10 mouse cellular contexts compared by ENCODE assay signal in genomic region chr11:80287150-80287549, GRCm38 (mm10). TPM values are rescaled to one million over a fixed set of nuclear protein-coding genes. Genes with fewer than 3 reads are reported as not detected.
A peak's percentile ranks its signal among the peaks of the same experiment; 100 is the strongest.
DNase-seq lines count a peak whose midpoint lies in the region; ATAC-seq and TF ChIP-seq lines count a peak whose summit lies in the region.
"Had no signal": no experiment of that assay in that cellular context is flagged by ENCODE, and none has a peak within 500 bp of the region (broad histone marks: within the 10 kb centered on the region; RNA-seq: fewer than 3 reads in every experiment).

No protein-coding gene starts in this region.

- no peaks in the 10 kb centered on the region for H3K27me3 ChIP-seq in kidney, embryonic 16.5 days (ENCODE audit: insufficient read depth, low read length)
- H3K27me3 ChIP-seq in hindbrain, embryonic 15.5 days = no peaks in the 10 kb centered on the region
- H3K27me3 ChIP-seq in limb, embryonic 14.5 days (ENCODE audit: control insufficient read depth, insufficient read depth, low read length) = no peaks in the 10 kb centered on the region
- H3K27me3 ChIP-seq: neural tube, embryonic 13.5 days had no signal

- H3K4me2 ChIP-seq in kidney, embryonic 16.5 days (replicated peaks; ENCODE audit: low read depth, low read length) = no peak overlapping the region
- H3K4me2 ChIP-seq in hindbrain, embryonic 15.5 days = no peak overlapping the region
- H3K4me2 ChIP-seq in limb, embryonic 14.5 days (replicated peaks; ENCODE audit: low read depth, low read length, severe bottlenecking) = no peak overlapping the region
- H3K4me2 ChIP-seq: neural tube, embryonic 13.5 days had no signal

- TF ChIP-seq CTCF in cortical plate, adult 2 months (IDR thresholded peaks at IDR 0.05; ENCODE audit: extremely low read depth, insufficient read depth, low read length) = peak; percentile 90

- ATAC-seq in kidney, embryonic 16.5 days (ENCODE audit: low FRiP score, low TSS enrichment) = no peak
- ATAC-seq in hindbrain, embryonic 15.5 days (ENCODE audit: low FRiP score, low read depth) = no peak
- no peak for ATAC-seq in limb, embryonic 14.5 days (ENCODE audit: low FRiP score, low read depth)

- H3K4me3 ChIP-seq in kidney, embryonic 16.5 days (ENCODE audit: low read length) = no peak overlapping the region
- no peak overlapping the region for H3K4me3 ChIP-seq in cortical plate, adult 2 months (ENCODE audit: insufficient read depth, low read length)
- H3K4me3 ChIP-seq in hindbrain, embryonic 15.5 days = no peak overlapping the region
- H3K4me3 ChIP-seq in limb, embryonic 14.5 days (replicated peaks; ENCODE audit: low read length) = no peak overlapping the region
- H3K4me3 ChIP-seq: erythroblast, embryonic 14.5 days; neural tube, embryonic 13.5 days had no signal

- H3K4me1 ChIP-seq in kidney, embryonic 16.5 days (ENCODE audit: insufficient read depth, low read length) = peaks cover 14% of the 10 kb centered on the region
- H3K4me1 ChIP-seq in cortical plate, adult 2 months (ENCODE audit: control insufficient read depth, insufficient read depth, low read length) = 0 out of 2 replicates have a peak, but pooled peaks cover 3% of the 10 kb centered on the region
- peaks cover 20% of the 10 kb centered on the region for H3K4me1 ChIP-seq in hindbrain, embryonic 15.5 days (replicated peaks)
- H3K4me1 ChIP-seq in limb, embryonic 14.5 days (ENCODE audit: control insufficient read depth, insufficient read depth, low read length) = peaks cover 11% of the 10 kb centered on the region; the same call in 1 of the 2 replicates

- no peak overlapping the region for H3K27ac ChIP-seq in kidney, embryonic 16.5 days (ENCODE audit: low read length)
- no peak overlapping the region for H3K27ac ChIP-seq in cortical plate, adult 2 months (ENCODE audit: insufficient read depth, low read length)
- H3K27ac ChIP-seq in hindbrain, embryonic 15.5 days (replicated peaks) = no peak overlapping the region
- H3K27ac ChIP-seq in limb, embryonic 14.5 days (replicated peaks; ENCODE audit: low read depth, low read length) = no peak overlapping the region
- H3K27ac ChIP-seq: neural tube, embryonic 13.5 days had no signal

- 18% methylated on average over 5 of the region's 5 CpGs for WGBS in kidney, embryonic 16.5 days
- 18% methylated on average over 5 of the region's 5 CpGs for WGBS in hindbrain, embryonic 15.5 days
- WGBS in limb, embryonic 14.5 days = 12% methylated on average over 5 of the region's 5 CpGs

- no peaks in the 10 kb centered on the region for H3K36me3 ChIP-seq in kidney, embryonic 16.5 days (ENCODE audit: insufficient read depth, low read length)
- no peaks in the 10 kb centered on the region for H3K36me3 ChIP-seq in hindbrain, embryonic 15.5 days
- H3K36me3 ChIP-seq in limb, embryonic 14.5 days (ENCODE audit: control insufficient read depth, insufficient read depth, low read length) = no peaks in the 10 kb centered on the region
- H3K36me3 ChIP-seq: neural tube, embryonic 13.5 days had no signal

- DNase-seq in kidney, adult 18-20 months = peak; percentile 79
- peak; percentile 68 to 93 for DNase-seq in adrenal gland, adult (ENCODE audit: inconsistent age in 2 of 2, low spot score in 1 of 2)
- DNase-seq in limb, embryonic 14.5 days (ENCODE audit: low spot score) = peak; percentile 59
- DNase-seq in ovary, postnatal 14 days (ENCODE audit: low spot score) = peak; percentile 70
- peak; percentile 25 to 74 for DNase-seq in thymus, postnatal 10 days (ENCODE audit: low spot score in 2 of 2)

- no peak for TF ChIP-seq POLR2A in cortical plate, adult 2 months (IDR thresholded peaks at IDR 0.05; ENCODE audit: extremely low read depth, insufficient read depth, low read length)
- TF ChIP-seq POLR2A in limb, embryonic 14.5 days (IDR thresholded peaks at IDR 0.05; ENCODE audit: borderline replicate concordance, extremely low read depth, insufficient read depth, insufficient read length) = no peak

- no peaks in the 10 kb centered on the region for H3K9me3 ChIP-seq in kidney, embryonic 16.5 days (ENCODE audit: low read length)
- H3K9me3 ChIP-seq in hindbrain, embryonic 15.5 days = no peaks in the 10 kb centered on the region
- H3K9me3 ChIP-seq in limb, embryonic 14.5 days (ENCODE audit: control insufficient read depth, low read length) = no peaks in the 10 kb centered on the region
- H3K9me3 ChIP-seq: neural tube, embryonic 13.5 days had no signal

- H3K9ac ChIP-seq in kidney, embryonic 16.5 days (replicated peaks; ENCODE audit: low read length) = no peak overlapping the region
- peak overlapping the region; percentile 17; the same call in 1 of the 2 replicates for H3K9ac ChIP-seq in hindbrain, embryonic 15.5 days
- no peak overlapping the region for H3K9ac ChIP-seq in limb, embryonic 14.5 days (ENCODE audit: low read depth, low read length, severe bottlenecking)
- H3K9ac ChIP-seq: neural tube, embryonic 13.5 days had no signal

RNA-seq across cellular contexts. Expression of gene Rhbdl3, which starts 13.6 kb away (rescaled TPM):
- polyA plus RNA-seq in kidney, embryonic 16.5 days (2015; fragmentation: Nextera tagmentation; extraction: Ambion mirVana) = 2.4 TPM in 2 replicates
- polyA plus RNA-seq in cortical plate, adult 2 months (2012; rRNA removed) = 7.5 and 8.4 TPM in 2 replicates
- 6.9 and 8.1 TPM in 2 replicates for polyA plus RNA-seq in hindbrain, embryonic 15.5 days (2015; fragmentation: Nextera tagmentation; extraction: Ambion mirVana)
- 6.0 and 6.8 TPM in 2 replicates for polyA plus RNA-seq in limb, embryonic 14.5 days (2012; rRNA removed)
- polyA plus RNA-seq in limb, embryonic 14.5 days (2014; fragmentation: Nextera tagmentation; extraction: Ambion mirVana) = 4.8 and 6.1 TPM in 2 replicates
- polyA plus RNA-seq: erythroblast, embryonic 14.5 days had no signal
